Mouse (Mus musculus): ENCODE measurements around the gene Ampd1. TPM values are rescaled to one million over a fixed set of nuclear protein-coding genes. Genes with fewer than 3 reads are reported as not detected.

Ampd1 gene
- polyA plus RNA-seq, 1 experiment from 2014 or later, result not detected

DNA sequence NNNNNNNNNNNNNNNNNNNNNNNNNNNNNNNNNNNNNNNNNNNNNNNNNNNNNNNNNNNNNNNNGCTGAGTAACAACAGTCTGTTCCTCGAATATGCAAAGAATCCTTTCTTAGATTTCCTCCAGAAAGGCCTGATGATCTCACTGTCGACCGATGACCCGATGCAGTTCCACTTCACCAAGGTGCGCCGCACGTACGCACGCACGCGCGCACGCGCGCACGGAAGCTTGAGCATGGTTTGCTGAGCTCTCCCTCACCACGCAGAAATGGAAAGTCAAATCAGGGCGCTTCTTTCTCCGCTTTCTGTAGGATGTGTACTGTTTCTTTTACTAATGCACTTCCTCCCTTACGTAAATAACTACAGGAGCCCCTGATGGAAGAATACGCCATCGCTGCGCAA lies 24.8 kb downstream of the Ampd1 start:
- Histone ChIP-seq H3K4me3 (ENCODE audit: low read length) (no peak overlapping the region), H3K27ac (ENCODE audit: low read depth, low read length) (no peak overlapping the region), H3K9me3 (ENCODE audit: control insufficient read depth, low read length) (no peaks in the 10 kb centered on the region), H3K36me3 (ENCODE audit: control insufficient read depth, insufficient read depth, low read length) (no peaks in the 10 kb centered on the region), H3K27me3 (ENCODE audit: control insufficient read depth, insufficient read depth, low read length) (no peaks in the 10 kb centered on the region), H3K9ac (ENCODE audit: low read depth, low read length) (no peak overlapping the region), H3K4me1 (ENCODE audit: control insufficient read depth, insufficient read depth, low read length) (no peaks in the 10 kb centered on the region), H3K4me2 (replicated peaks; ENCODE audit: low read depth, low read length) (no peak overlapping the region)
- WGBS, result 78% methylated on average over 23 of the region's 23 CpGs
- no peak for ATAC-seq (ENCODE audit: low FRiP score, low TSS enrichment)

DNA sequence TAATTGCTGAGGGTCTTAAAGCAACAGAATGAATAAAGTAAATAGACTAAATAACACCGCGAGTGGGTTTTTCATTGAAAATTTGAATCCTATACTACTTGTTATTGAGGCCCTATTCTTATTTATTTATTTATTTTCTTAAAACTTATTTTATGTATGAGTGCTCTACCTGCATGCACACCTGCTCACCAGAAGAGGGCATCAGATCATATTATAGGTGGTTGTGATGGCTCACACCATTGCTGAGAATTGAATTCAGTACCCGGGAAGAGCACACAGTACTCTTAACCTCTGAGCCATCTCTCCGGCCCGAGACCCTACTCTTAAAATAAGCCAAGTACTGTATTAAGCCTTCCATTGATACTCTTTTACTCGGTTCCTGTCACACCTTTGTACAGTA lies 25.9 kb downstream of the Ampd1 start:
- Histone ChIP-seq H3K27me3 (ENCODE audit: control insufficient read depth, insufficient read depth, low read length) (no peaks in the 10 kb centered on the region), H3K9me3 (ENCODE audit: control insufficient read depth, low read length) (no peaks in the 10 kb centered on the region), H3K4me3 (ENCODE audit: low read length) (no peak overlapping the region), H3K4me1 (ENCODE audit: control insufficient read depth, insufficient read depth, low read length) (no peaks in the 10 kb centered on the region), H3K4me2 (replicated peaks; ENCODE audit: low read depth, low read length) (no peak overlapping the region), H3K9ac (ENCODE audit: low read depth, low read length) (no peak overlapping the region), H3K27ac (ENCODE audit: low read depth, low read length) (no peak overlapping the region), H3K36me3 (ENCODE audit: control insufficient read depth, insufficient read depth, low read length) (no peaks in the 10 kb centered on the region)
- WGBS, result 88% methylated on average over 6 of the region's 6 CpGs
- ATAC-seq (ENCODE audit: low FRiP score, low TSS enrichment), result no peak

DNA sequence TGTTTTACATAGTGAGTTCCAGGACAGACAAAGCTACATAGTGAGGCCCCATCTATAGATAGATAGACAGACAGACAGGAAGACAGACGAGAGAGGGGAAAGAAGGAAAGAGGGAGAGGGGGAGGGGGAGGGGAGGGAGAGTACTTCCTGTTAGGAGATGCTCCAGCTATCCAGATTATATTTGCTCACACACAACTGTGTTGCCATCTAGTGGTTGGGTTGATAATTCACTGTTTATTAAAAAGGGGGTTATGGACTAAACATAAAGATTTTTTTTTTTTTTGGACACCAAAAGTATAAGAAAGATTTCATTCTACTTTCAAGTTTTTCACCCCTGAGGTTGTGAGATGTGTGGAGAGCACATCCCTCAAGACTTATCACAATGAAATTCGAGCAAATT lies 26.9 kb downstream of the Ampd1 start:
- H3K4me3 ChIP-seq (ENCODE audit: low read length), result no peak overlapping the region
- no peak overlapping the region for H3K27ac ChIP-seq (ENCODE audit: low read depth, low read length)
- no peaks in the 10 kb centered on the region for H3K27me3 ChIP-seq (ENCODE audit: control insufficient read depth, insufficient read depth, low read length)
- H3K9ac ChIP-seq (ENCODE audit: low read depth, low read length), result no peak overlapping the region
- WGBS, result 57% methylated on average over 2 of the region's 2 CpGs
- H3K36me3 ChIP-seq (ENCODE audit: control insufficient read depth, insufficient read depth, low read length), result no peaks in the 10 kb centered on the region
- H3K4me2 ChIP-seq (replicated peaks; ENCODE audit: low read depth, low read length), result no peak overlapping the region
- no peaks in the 10 kb centered on the region for H3K9me3 ChIP-seq (ENCODE audit: control insufficient read depth, low read length)
- ATAC-seq (ENCODE audit: low FRiP score, low TSS enrichment), result no peak
- H3K4me1 ChIP-seq (ENCODE audit: control insufficient read depth, insufficient read depth, low read length), result no peaks in the 10 kb centered on the region

DNA sequence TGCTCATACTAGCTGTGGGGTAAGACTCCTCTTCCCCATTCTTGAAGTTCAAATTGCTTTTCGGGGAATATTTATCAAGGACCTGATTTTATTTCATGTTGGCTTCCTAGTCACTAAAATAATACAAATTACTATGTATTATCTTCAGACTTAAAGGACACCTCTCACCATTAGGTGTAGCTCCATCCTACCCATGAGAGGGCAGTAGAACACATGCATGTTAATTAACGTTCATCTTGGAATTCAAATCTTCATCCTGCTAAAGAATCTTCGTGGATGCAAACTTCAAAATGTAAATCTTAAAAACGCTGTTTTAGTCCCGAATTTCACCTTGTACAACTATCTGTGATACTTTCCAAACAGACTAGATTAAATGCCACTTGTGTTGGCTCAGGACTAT lies 27.4 kb downstream of the Ampd1 start:
- no peak overlapping the region for H3K4me3 ChIP-seq (ENCODE audit: low read length)
- no peak for ATAC-seq (ENCODE audit: low FRiP score, low TSS enrichment)
- no peaks in the 10 kb centered on the region for H3K4me1 ChIP-seq (ENCODE audit: control insufficient read depth, insufficient read depth, low read length)
- H3K27ac ChIP-seq (ENCODE audit: low read depth, low read length), result no peak overlapping the region
- H3K9ac ChIP-seq (ENCODE audit: low read depth, low read length), result no peak overlapping the region
- H3K9me3 ChIP-seq (ENCODE audit: control insufficient read depth, low read length), result no peaks in the 10 kb centered on the region
- WGBS, result 51% methylated on average over 5 of the region's 5 CpGs
- H3K36me3 ChIP-seq (ENCODE audit: control insufficient read depth, insufficient read depth, low read length), result no peaks in the 10 kb centered on the region
- H3K27me3 ChIP-seq (ENCODE audit: control insufficient read depth, insufficient read depth, low read length), result no peaks in the 10 kb centered on the region
- no peak overlapping the region for H3K4me2 ChIP-seq (replicated peaks; ENCODE audit: low read depth, low read length)

DNA sequence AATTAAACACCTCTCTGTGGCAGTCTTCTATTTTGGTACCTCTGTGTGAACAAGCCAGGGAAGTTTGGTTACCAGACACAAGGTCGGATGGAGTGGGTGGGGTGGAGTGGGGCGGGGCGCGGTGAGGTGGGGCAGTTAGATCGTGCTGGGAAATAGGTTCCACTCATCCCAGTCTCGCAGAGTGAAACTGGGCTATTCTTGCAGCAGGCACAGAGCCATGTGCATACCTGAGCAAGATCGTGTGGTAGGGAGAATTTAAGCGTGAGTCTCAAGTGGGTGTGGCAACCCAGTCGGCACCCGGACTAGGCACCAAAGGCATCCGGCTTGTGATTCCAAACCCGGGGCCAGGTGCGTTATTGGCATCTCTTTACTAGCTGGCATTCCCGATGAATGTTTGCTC lies 28.1 kb downstream of the Ampd1 start:
- WGBS, result 1% methylated on average over 14 of the region's 14 CpGs
- ATAC-seq (ENCODE audit: low FRiP score, low TSS enrichment), result peak; percentile 54
- Histone ChIP-seq H3K27me3 (ENCODE audit: control insufficient read depth, insufficient read depth, low read length) (no peaks in the 10 kb centered on the region), H3K9me3 (ENCODE audit: control insufficient read depth, low read length) (no peaks in the 10 kb centered on the region), H3K4me2 (replicated peaks; ENCODE audit: low read depth, low read length) (peak overlapping the region; percentile 97), H3K36me3 (ENCODE audit: control insufficient read depth, insufficient read depth, low read length) (no peaks in the 10 kb centered on the region), H3K4me1 (ENCODE audit: control insufficient read depth, insufficient read depth, low read length) (no peaks in the 10 kb centered on the region), H3K4me3 (ENCODE audit: low read length) (peak overlapping the region; percentile 75), H3K9ac (ENCODE audit: low read depth, low read length) (peak overlapping the region; percentile 69), H3K27ac (ENCODE audit: low read depth, low read length) (no peak overlapping the region)

DNA sequence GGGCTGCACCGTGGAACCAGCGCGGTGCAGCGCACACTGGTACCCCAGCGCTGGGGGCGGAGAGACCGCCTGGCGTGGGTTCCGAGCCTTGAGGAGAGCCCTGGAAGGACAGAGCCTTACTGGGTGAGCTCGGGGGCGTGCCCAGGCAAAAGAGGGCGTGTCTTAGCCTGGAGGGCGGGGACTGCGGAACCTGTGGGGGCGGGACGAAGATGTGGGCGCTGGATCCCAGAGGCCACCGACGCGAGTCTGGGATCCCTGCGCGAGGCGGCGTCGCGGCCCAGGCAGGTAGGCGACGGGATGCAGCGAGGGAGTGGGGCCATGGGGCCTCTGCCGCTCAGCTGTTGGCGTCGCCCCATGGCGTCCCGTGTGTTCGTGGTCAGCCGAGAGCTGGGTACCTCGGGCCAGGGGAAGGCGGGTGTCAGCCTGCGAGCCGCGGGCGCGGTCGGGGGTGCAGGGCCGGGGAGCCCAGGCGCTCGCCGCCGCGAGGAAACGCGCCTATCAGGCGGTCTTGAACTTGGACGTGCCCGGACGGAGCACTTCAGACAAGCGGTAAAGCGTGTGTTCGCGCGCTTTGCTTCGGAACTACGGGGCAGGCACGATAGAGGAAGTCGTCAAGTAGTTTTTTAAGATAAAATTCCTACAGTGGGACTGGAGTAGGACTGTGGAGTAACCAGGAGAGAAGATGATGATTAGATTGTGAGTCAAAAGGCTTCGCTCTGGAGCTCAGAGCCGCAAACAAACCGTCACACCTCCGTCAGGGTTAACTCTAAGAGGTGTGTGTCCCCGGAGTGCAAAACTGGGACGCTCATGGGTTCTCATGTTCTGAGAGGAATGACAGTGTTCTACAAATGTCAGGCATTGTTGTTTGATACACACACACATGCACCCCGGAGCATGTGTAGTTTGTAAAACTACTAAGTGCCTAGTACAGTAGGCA lies 28.9 kb downstream of the Ampd1 start, which contains the start of gene Dennd2c:
Gene Dennd2c (plus strand): TSS at position 151 of the 937 bp plus-strand sequence.
- H3K27ac ChIP-seq (ENCODE audit: low read depth, low read length), result no peak within 1 kb of the TSS
- ATAC-seq (ENCODE audit: low FRiP score, low TSS enrichment), result peak; percentile 98
- WGBS, result 1% methylated on average over 72 of the region's 72 CpGs
- no peaks in the 10 kb centered on the region for H3K9me3 ChIP-seq (ENCODE audit: control insufficient read depth, low read length)
- peak within 1 kb of the TSS; percentile 69 for H3K9ac ChIP-seq (ENCODE audit: low read depth, low read length)
- H3K27me3 ChIP-seq (ENCODE audit: control insufficient read depth, insufficient read depth, low read length), result no peaks in the 10 kb centered on the region
- H3K36me3 ChIP-seq (ENCODE audit: control insufficient read depth, insufficient read depth, low read length), result no peaks in the 10 kb centered on the region
- no peaks in the 10 kb centered on the region for H3K4me1 ChIP-seq (ENCODE audit: control insufficient read depth, insufficient read depth, low read length)
- H3K4me2 ChIP-seq (replicated peaks; ENCODE audit: low read depth, low read length), result peak within 1 kb of the TSS; percentile 97
- peak within 1 kb of the TSS; percentile 75 for H3K4me3 ChIP-seq (ENCODE audit: low read length)

DNA sequence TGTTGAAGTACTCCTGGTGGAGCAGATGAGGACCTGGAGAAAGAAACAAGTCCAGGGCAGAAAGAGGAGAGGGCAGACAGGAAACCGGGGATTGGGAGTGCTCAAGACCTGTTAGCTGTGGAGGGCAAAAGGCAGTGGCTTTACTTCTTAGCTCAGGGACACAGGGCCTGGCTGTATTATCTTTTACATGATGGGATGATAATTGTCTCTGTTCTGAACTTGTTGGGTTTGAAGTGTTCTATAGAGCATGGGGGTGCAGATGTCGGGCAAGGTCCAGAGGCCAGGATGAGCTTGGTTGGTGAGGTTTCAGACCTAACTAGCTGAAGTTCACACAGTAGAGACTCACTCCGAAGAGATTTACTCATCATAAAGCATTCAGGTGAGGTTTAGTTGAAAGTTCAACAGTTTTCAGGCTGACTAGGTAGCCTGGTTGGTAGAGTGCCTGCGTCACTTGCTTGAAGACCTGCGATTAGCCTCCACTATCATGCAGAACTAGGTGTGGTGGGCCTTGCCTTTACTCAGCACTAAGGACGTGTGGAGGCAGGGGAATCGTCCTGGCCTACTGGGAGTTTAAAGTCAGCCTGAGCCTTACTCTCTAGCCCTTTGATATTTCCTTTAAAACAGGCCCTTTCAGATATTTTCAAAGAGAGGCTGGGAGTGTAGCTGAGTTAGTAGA lies 33.9 kb downstream of the Ampd1 start:
- Histone ChIP-seq H3K4me3 (ENCODE audit: low read length) (no peak overlapping the region), H3K9me3 (ENCODE audit: control insufficient read depth, low read length) (no peaks in the 10 kb centered on the region), H3K4me2 (replicated peaks; ENCODE audit: low read depth, low read length) (no peak overlapping the region), H3K36me3 (ENCODE audit: control insufficient read depth, insufficient read depth, low read length) (no peaks in the 10 kb centered on the region), H3K4me1 (ENCODE audit: control insufficient read depth, insufficient read depth, low read length) (no peaks in the 10 kb centered on the region), H3K27me3 (ENCODE audit: control insufficient read depth, insufficient read depth, low read length) (no peaks in the 10 kb centered on the region), H3K9ac (ENCODE audit: low read depth, low read length) (no peak overlapping the region), H3K27ac (ENCODE audit: low read depth, low read length) (no peak overlapping the region)
- no peak for ATAC-seq (ENCODE audit: low FRiP score, low TSS enrichment)
- 84% methylated on average over 7 of the region's 7 CpGs for WGBS

DNA sequence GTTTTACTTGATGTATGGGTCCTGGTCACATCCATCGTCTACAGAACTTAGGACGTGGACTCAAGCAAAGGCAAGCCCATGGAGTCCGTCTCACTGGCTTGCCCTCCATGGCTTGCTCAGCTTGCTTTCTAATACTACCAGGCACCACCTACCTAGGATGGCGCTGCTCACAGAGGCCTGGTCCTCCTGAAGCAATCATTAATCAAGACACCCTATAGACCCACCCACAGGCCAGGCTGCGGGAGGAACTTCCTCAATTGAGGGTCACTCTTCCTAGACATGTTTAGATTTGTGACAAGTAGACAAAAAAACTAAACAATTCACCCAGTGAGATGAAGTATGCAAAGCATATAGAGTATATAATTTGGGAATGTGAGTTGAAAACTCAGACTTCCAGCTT lies 38.4 kb downstream of the Ampd1 start:
- no peak for ATAC-seq (ENCODE audit: low FRiP score, low TSS enrichment)
- H3K27ac ChIP-seq (ENCODE audit: low read depth, low read length), result no peak overlapping the region
- WGBS, result 69% methylated on average over 5 of the region's 5 CpGs
- no peaks in the 10 kb centered on the region for H3K27me3 ChIP-seq (ENCODE audit: control insufficient read depth, insufficient read depth, low read length)
- no peak overlapping the region for H3K4me2 ChIP-seq (replicated peaks; ENCODE audit: low read depth, low read length)
- no peaks in the 10 kb centered on the region for H3K4me1 ChIP-seq (ENCODE audit: control insufficient read depth, insufficient read depth, low read length)
- H3K36me3 ChIP-seq (ENCODE audit: control insufficient read depth, insufficient read depth, low read length), result no peaks in the 10 kb centered on the region
- no peak overlapping the region for H3K9ac ChIP-seq (ENCODE audit: low read depth, low read length)
- no peak overlapping the region for H3K4me3 ChIP-seq (ENCODE audit: low read length)
- H3K9me3 ChIP-seq (ENCODE audit: control insufficient read depth, low read length), result no peaks in the 10 kb centered on the region

DNA sequence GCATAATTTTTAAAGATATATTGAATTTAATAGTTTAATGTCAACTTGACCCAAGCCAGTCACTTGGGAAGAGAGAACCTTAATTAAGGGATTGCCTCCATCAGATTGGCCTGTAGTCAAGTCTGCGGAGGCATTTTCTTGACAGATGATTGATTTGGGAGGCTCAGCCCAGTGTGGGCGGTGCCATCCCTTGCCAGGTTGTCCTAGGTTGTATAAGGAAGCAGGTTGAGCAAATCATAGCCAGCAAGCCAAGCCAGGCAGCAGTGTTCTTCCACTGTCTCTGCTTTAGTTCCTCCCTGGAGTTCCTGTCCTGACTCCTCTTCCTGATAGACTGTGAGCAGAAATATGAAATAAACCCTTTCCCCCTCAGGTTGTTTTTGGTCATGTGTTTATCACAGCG lies 49.8 kb downstream of the Ampd1 start:
- H3K4me3 ChIP-seq (ENCODE audit: low read length), result no peak overlapping the region
- H3K27ac ChIP-seq (ENCODE audit: low read depth, low read length), result no peak overlapping the region
- H3K4me2 ChIP-seq (replicated peaks; ENCODE audit: low read depth, low read length), result no peak overlapping the region
- H3K36me3 ChIP-seq (ENCODE audit: control insufficient read depth, insufficient read depth, low read length), result no peaks in the 10 kb centered on the region
- no peak overlapping the region for H3K9ac ChIP-seq (ENCODE audit: low read depth, low read length)
- no peaks in the 10 kb centered on the region for H3K27me3 ChIP-seq (ENCODE audit: control insufficient read depth, insufficient read depth, low read length)
- no peaks in the 10 kb centered on the region for H3K9me3 ChIP-seq (ENCODE audit: control insufficient read depth, low read length)
- H3K4me1 ChIP-seq (ENCODE audit: control insufficient read depth, insufficient read depth, low read length), result peaks cover 4% of the 10 kb centered on the region; the same call in 1 of the 2 replicates
- ATAC-seq (ENCODE audit: low FRiP score, low TSS enrichment), result no peak
- 85% methylated on average over 3 of the region's 3 CpGs for WGBS

Measured in kidney, embryonic 14.5 days (tissue).